Mouse (Mus musculus) liver, postnatal 0 days (tissue): ENCODE data around the gene Atf7.

Experiments used
- CTCF ChIP-seq: sonication (generic); IDR thresholded peaks from 2 replicates; pipeline ENCODE4 v1.5.1; 2016; ENCODE audit warnings: antibody characterized with exemption, low read depth
- EP300 ChIP-seq: IDR thresholded peaks from 2 replicates; pipeline ENCODE4 v1.6.1; 2016; ENCODE audit warnings: antibody characterized with exemption, low read depth, mild to moderate bottlenecking

- TF ChIP-seq CTCF (peak; percentile 82), EP300 (no peak)
These were observed 40.2 kb upstream of the Atf7 start for GRCm38 (mm10) chr15:102665494-102665893.
